Mouse (Mus musculus): ENCODE data around the gene Tnxb. TPM values are rescaled to one million over a fixed set of nuclear protein-coding genes. Genes with fewer than 3 reads are reported as not detected.

Tnxb gene
- polyA plus RNA-seq, 1 experiment from 2014 or later, result 2.2 TPM

GRCm38 (mm10) chr17:34653746-34654285 lies 16.5 kb upstream of the Tnxb start:
- no peak overlapping the region for H3K27ac ChIP-seq (ENCODE audit: low read depth)
- H3K4me2 ChIP-seq (ENCODE audit: low read length), result no peak overlapping the region
- ATAC-seq (replicated peaks; ENCODE audit: low FRiP score, low TSS enrichment, low read depth), result no peak
- WGBS, result 67% methylated on average over 9 of the region's 9 CpGs
- H3K4me1 ChIP-seq (replicated peaks; ENCODE audit: control insufficient read depth, insufficient read depth, low read length), result peaks cover 15% of the 10 kb centered on the region
- no peak overlapping the region for H3K4me3 ChIP-seq (ENCODE audit: low read depth, low read length)
- H3K9me3 ChIP-seq (ENCODE audit: control insufficient read depth, low read length), result no peaks in the 10 kb centered on the region
- peaks cover under 1% of the 10 kb centered on the region; the same call in 1 of the 2 replicates for H3K27me3 ChIP-seq (replicated peaks; ENCODE audit: control insufficient read depth, insufficient read depth, low read length)
- no peak overlapping the region for H3K9ac ChIP-seq (ENCODE audit: low read length)
- DNase-seq (ENCODE audit: low spot score), result peak; percentile 84
- H3K36me3 ChIP-seq (ENCODE audit: control insufficient read depth, insufficient read depth, low read length), result peaks cover 50% of the 10 kb centered on the region

DNA sequence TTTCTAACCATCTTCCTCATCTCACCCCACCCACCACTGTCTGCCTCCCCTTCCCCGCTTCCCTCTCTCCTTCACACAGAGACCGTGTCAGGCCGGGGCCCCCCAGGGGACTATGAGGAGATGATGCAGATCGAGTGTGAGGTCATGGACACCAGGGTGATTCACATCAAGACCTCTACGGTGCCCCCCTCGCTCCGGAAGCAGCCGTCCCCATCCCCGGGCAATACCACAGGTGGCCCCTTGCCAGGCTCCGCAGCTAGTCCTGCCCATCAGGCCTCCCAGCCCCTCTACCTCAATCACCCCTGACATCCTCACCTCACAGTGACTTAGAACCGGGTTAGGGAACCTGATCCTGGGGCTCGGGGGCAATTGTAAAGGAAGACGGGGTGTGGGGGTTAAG lies 15.9 kb upstream of the Tnxb start:
- Histone ChIP-seq H3K9me3 (ENCODE audit: control insufficient read depth, low read length) (no peaks in the 10 kb centered on the region), H3K4me2 (ENCODE audit: low read length) (no peak overlapping the region), H3K27ac (ENCODE audit: low read depth) (no peak overlapping the region; the same call in 1 of the 2 replicates), H3K9ac (ENCODE audit: low read length) (no peak overlapping the region), H3K4me1 (replicated peaks; ENCODE audit: control insufficient read depth, insufficient read depth, low read length) (peaks cover 15% of the 10 kb centered on the region), H3K36me3 (ENCODE audit: control insufficient read depth, insufficient read depth, low read length) (peaks cover 45% of the 10 kb centered on the region), H3K27me3 (replicated peaks; ENCODE audit: control insufficient read depth, insufficient read depth, low read length) (peaks cover 6% of the 10 kb centered on the region; the same call in 1 of the 2 replicates), H3K4me3 (ENCODE audit: low read depth, low read length) (no peak overlapping the region)
- ATAC-seq (replicated peaks; ENCODE audit: low FRiP score, low TSS enrichment, low read depth) (no peak), DNase-seq (ENCODE audit: low spot score) (no peak)
- WGBS, result 90% methylated on average over 13 of the region's 13 CpGs

DNA sequence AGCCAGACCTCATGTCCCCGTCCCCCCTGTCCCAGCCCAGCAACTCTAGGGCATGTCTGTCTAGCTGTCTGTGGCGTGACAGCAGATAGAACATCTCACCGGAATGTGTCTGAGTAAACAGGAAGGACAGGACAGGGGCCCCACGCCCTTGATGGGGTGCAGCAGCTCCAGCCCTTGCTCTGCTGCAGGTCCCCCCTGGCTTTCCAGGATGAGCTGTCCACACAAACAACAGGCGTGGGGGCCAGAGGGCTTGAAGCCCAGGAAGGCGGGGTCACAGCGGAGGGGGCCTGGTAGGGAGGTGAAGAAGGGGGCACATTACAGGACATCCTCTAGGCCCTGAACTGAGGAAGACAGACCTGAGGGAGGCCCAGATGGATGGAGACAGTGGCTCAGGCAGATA lies 15.2 kb upstream of the Tnxb start:
- peak; percentile 48 for ATAC-seq (replicated peaks; ENCODE audit: low FRiP score, low TSS enrichment, low read depth)
- no peak overlapping the region for H3K9ac ChIP-seq (ENCODE audit: low read length)
- H3K4me1 ChIP-seq (replicated peaks; ENCODE audit: control insufficient read depth, insufficient read depth, low read length), result peaks cover 15% of the 10 kb centered on the region
- peaks cover 7% of the 10 kb centered on the region; the same call in 1 of the 2 replicates for H3K27me3 ChIP-seq (replicated peaks; ENCODE audit: control insufficient read depth, insufficient read depth, low read length)
- 49% methylated on average over 7 of the region's 7 CpGs for WGBS
- H3K36me3 ChIP-seq (ENCODE audit: control insufficient read depth, insufficient read depth, low read length), result peaks cover 39% of the 10 kb centered on the region
- DNase-seq (ENCODE audit: low spot score), result no peak
- no peaks in the 10 kb centered on the region for H3K9me3 ChIP-seq (ENCODE audit: control insufficient read depth, low read length)
- no peak overlapping the region for H3K4me3 ChIP-seq (ENCODE audit: low read depth, low read length)
- no peak overlapping the region for H3K4me2 ChIP-seq (ENCODE audit: low read length)
- peak overlapping the region; percentile 77 for H3K27ac ChIP-seq (ENCODE audit: low read depth)

GRCm38 (mm10) chr17:34655581-34655991 lies 14.7 kb upstream of the Tnxb start:
- Histone ChIP-seq H3K9me3 (ENCODE audit: control insufficient read depth, low read length) (no peaks in the 10 kb centered on the region), H3K36me3 (ENCODE audit: control insufficient read depth, insufficient read depth, low read length) (peaks cover 35% of the 10 kb centered on the region), H3K4me2 (ENCODE audit: low read length) (no peak overlapping the region), H3K4me3 (ENCODE audit: low read depth, low read length) (no peak overlapping the region), H3K27me3 (replicated peaks; ENCODE audit: control insufficient read depth, insufficient read depth, low read length) (peaks cover 11% of the 10 kb centered on the region; the same call in 1 of the 2 replicates), H3K27ac (ENCODE audit: low read depth) (peak overlapping the region; percentile 77), H3K4me1 (replicated peaks; ENCODE audit: control insufficient read depth, insufficient read depth, low read length) (peaks cover 18% of the 10 kb centered on the region), H3K9ac (ENCODE audit: low read length) (no peak overlapping the region)
- ATAC-seq (replicated peaks; ENCODE audit: low FRiP score, low TSS enrichment, low read depth) (peak; percentile 70), DNase-seq (ENCODE audit: low spot score) (no peak)
- WGBS, result 43% methylated on average over 4 of the region's 4 CpGs

- no peak overlapping the region for H3K4me2 ChIP-seq (ENCODE audit: low read length)
- no peak overlapping the region for H3K4me3 ChIP-seq (ENCODE audit: low read depth, low read length)
- 48% methylated on average over 8 of the region's 8 CpGs for WGBS
- H3K9me3 ChIP-seq (ENCODE audit: control insufficient read depth, low read length), result no peaks in the 10 kb centered on the region
- H3K4me1 ChIP-seq (replicated peaks; ENCODE audit: control insufficient read depth, insufficient read depth, low read length), result peaks cover 18% of the 10 kb centered on the region
- no peak for DNase-seq (ENCODE audit: low spot score)
- ATAC-seq (replicated peaks; ENCODE audit: low FRiP score, low TSS enrichment, low read depth), result no peak
- H3K27me3 ChIP-seq (replicated peaks; ENCODE audit: control insufficient read depth, insufficient read depth, low read length), result peaks cover 11% of the 10 kb centered on the region; the same call in 1 of the 2 replicates
- peaks cover 25% of the 10 kb centered on the region; the same call in 1 of the 2 replicates for H3K36me3 ChIP-seq (ENCODE audit: control insufficient read depth, insufficient read depth, low read length)
- H3K9ac ChIP-seq (ENCODE audit: low read length), result no peak overlapping the region
- peak overlapping the region; percentile 77; the same call in 1 of the 2 replicates for H3K27ac ChIP-seq (ENCODE audit: low read depth)
These were observed 13.7 kb upstream of the Tnxb start for GRCm38 (mm10) chr17:34656666-34657065.

GRCm38 (mm10) chr17:34657271-34657670 lies 13.1 kb upstream of the Tnxb start:
- Histone ChIP-seq H3K9ac (ENCODE audit: low read length) (no peak overlapping the region), H3K4me3 (ENCODE audit: low read depth, low read length) (no peak overlapping the region), H3K4me1 (replicated peaks; ENCODE audit: control insufficient read depth, insufficient read depth, low read length) (peaks cover 18% of the 10 kb centered on the region), H3K27ac (ENCODE audit: low read depth) (no peak overlapping the region), H3K36me3 (ENCODE audit: control insufficient read depth, insufficient read depth, low read length) (peaks cover 19% of the 10 kb centered on the region; the same call in 1 of the 2 replicates), H3K9me3 (ENCODE audit: control insufficient read depth, low read length) (no peaks in the 10 kb centered on the region), H3K27me3 (replicated peaks; ENCODE audit: control insufficient read depth, insufficient read depth, low read length) (peaks cover 11% of the 10 kb centered on the region; the same call in 1 of the 2 replicates), H3K4me2 (ENCODE audit: low read length) (no peak overlapping the region)
- 35% methylated on average over 2 of the region's 2 CpGs for WGBS
- ATAC-seq (replicated peaks; ENCODE audit: low FRiP score, low TSS enrichment, low read depth), result no peak
- no peak for DNase-seq (ENCODE audit: low spot score)

DNA sequence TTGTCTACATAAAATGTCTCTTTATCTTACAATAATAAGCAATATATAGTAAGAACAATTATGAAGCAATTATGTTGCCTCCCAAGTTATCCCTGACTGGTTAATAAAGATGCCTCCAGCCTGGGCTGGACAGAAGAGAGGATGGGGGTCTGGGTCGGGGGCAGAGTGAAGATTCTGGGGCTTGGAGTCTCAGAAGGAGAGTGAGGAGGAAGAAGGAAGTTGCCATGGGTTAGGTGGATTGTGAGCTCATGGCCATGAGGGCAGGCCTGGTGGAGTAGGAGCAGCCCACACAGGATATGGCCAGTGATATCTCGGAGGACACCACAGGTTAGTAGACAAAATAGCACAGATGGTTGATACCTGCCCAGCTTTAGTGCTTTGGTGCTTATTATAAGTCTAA lies 12.2 kb upstream of the Tnxb start:
- ATAC-seq (replicated peaks; ENCODE audit: low FRiP score, low TSS enrichment, low read depth) (no peak), DNase-seq (ENCODE audit: low spot score) (no peak)
- Histone ChIP-seq H3K4me3 (ENCODE audit: low read depth, low read length) (no peak overlapping the region), H3K9ac (ENCODE audit: low read length) (no peak overlapping the region), H3K4me1 (replicated peaks; ENCODE audit: control insufficient read depth, insufficient read depth, low read length) (peaks cover 18% of the 10 kb centered on the region), H3K36me3 (ENCODE audit: control insufficient read depth, insufficient read depth, low read length) (peaks cover 11% of the 10 kb centered on the region; the same call in 1 of the 2 replicates), H3K9me3 (ENCODE audit: control insufficient read depth, low read length) (no peaks in the 10 kb centered on the region), H3K27ac (ENCODE audit: low read depth) (no peak overlapping the region), H3K27me3 (replicated peaks; ENCODE audit: control insufficient read depth, insufficient read depth, low read length) (peaks cover 11% of the 10 kb centered on the region; the same call in 1 of the 2 replicates), H3K4me2 (ENCODE audit: low read length) (no peak overlapping the region)
- 68% methylated on average over 2 of the region's 2 CpGs for WGBS

DNA sequence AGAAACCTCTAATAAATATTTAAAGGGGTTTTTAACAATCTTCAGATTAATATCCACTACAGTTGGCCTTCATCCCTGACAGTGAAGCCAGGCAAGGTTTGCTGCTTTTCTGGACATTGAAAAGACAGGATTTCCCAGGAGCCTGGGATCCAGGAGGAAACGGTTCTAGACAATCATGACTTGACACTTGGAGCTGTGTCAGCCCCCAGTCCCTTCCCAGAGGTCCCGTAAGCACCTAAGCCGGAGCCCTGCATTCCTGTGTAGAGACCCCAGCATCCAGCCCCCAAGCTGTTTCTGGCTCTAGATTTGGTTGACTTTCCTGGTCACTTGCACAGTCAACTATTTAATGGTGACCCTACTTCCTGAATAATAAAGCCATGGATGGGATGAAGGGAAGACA lies 11.7 kb upstream of the Tnxb start:
- H3K4me1 ChIP-seq (replicated peaks; ENCODE audit: control insufficient read depth, insufficient read depth, low read length), result peaks cover 18% of the 10 kb centered on the region
- peaks cover 6% of the 10 kb centered on the region; the same call in 1 of the 2 replicates for H3K36me3 ChIP-seq (ENCODE audit: control insufficient read depth, insufficient read depth, low read length)
- no peak overlapping the region for H3K4me3 ChIP-seq (ENCODE audit: low read depth, low read length)
- 81% methylated on average over 3 of the region's 3 CpGs for WGBS
- peaks cover 13% of the 10 kb centered on the region; the same call in 1 of the 2 replicates for H3K27me3 ChIP-seq (replicated peaks; ENCODE audit: control insufficient read depth, insufficient read depth, low read length)
- no peak overlapping the region for H3K27ac ChIP-seq (ENCODE audit: low read depth)
- DNase-seq (ENCODE audit: low spot score), result no peak
- no peak overlapping the region for H3K4me2 ChIP-seq (ENCODE audit: low read length)
- H3K9ac ChIP-seq (ENCODE audit: low read length), result no peak overlapping the region
- no peaks in the 10 kb centered on the region for H3K9me3 ChIP-seq (ENCODE audit: control insufficient read depth, low read length)
- ATAC-seq (replicated peaks; ENCODE audit: low FRiP score, low TSS enrichment, low read depth), result no peak

Measured in intestine, embryonic 14.5 days (tissue).